Mouse (Mus musculus) adrenal gland, postnatal 36 days (tissue): ENCODE results near the gene Slc1a3. TPM values are rescaled to one million over a fixed set of nuclear protein-coding genes. Genes with fewer than 3 reads are reported as not detected.
"Not testable (repeated sequence)": the region's sequence is repeated elsewhere in the genome, so short reads cannot be mapped to it uniquely, and the experiment has no call there.

Experiments used
- DNase-seq, 2 experiments: peaks; one replicate each; pipeline ENCODE4 v3.0.0; 2021; ENCODE audit warnings: mixed read lengths in 1 of 2
- total RNA-seq, 2 experiments: library from RNA; stranded (reverse); gene quantifications; 2 replicates each; pipeline ENCODE4 v1.2.3; 2021

The Slc1a3 gene
- total RNA-seq, 2 experiments from 2014 or later: 28.5 to 34.0 TPM

DNA sequence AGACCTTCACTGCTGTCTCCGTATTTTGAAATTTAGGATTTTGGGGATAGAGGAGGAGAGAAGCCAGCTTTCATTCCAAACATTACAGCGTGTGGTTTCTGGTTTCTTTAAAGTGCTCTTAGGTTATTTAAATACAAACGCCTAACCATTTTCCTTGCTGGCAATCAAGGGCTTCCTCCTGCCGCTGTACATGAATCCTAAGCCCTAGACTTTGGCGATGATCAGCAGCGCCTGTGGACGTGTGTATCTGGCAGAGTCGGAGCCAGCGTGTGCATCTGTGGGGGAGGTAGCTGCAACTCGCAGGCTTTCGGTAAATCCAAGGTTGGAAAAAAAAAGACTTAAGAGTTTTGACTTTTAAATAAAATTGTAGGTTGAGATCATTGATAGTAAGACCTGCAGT is 986 bp downstream of the Slc1a3 start:
- peak; percentile 30 to 34 for DNase-seq

DNA sequence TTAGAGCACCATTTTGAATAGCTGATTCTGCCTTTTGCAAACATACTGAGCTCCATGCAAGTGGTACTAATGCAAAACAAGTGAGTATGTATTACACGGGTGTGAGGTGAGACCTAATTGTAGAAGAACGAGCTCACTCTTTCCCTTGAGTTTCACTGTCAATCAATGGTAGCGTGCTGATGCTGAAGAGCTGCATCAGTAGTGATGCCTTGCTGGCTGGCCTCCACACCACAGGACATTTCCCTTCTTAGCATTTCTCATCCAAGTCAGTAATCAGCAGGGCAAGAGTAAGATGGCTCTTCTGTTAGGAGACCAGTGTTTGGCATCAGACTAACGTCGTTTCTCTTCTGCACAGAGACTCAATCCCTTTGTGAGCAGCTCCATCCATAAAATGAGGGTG is 4.0 kb downstream of the Slc1a3 start:
- DNase-seq: no peak

DNA sequence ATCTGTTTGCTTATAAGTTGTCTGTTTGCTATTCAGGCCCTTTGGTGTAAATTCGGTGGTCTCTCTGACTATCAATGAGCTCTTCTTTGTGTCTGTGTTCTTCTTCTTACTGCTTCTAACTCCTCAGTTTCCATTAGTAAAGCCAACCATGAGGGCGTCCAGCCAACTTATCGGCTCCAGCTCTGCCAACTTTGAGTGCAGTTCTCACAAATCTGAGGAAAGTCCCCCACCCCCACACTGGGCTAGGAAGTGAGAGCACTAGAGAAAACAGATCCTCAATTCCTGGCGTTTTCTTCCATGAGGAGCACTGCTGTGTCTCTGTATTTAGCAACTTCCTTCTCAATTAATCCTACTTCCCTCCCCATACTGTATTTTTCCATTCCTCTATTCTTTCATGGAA is 4.4 kb downstream of the Slc1a3 start:
- peak in 1 of 2 experiments; percentile 24 for DNase-seq

- DNase-seq: not testable (repeated sequence)
These were observed 5.0 kb downstream of the Slc1a3 start for GRCm38 (mm10) chr15:8705560-8705959.

GRCm38 (mm10) chr15:8697976-8698375 is 12.6 kb downstream of the Slc1a3 start:
- DNase-seq: no peak

DNA sequence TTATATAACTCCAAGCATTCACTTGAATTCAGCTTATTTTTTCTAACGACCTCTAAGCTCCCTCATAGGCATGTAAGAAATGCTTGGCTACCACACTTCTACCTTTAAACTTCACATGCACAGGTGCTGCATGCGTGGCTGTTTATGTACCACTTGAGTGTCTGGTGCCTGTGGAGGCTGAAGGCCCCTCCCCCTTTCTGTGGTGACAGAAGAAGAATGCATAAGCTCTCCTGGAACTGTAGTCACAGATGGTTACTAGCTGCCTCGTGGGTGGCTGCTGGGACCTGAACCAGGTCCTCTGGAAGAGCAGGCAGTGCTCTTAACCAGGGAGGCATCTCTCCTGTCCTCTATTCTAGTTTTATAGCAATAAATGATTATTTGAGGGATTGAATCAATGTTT is 13.1 kb downstream of the Slc1a3 start:
- no peak for DNase-seq

GRCm38 (mm10) chr15:8690141-8690540 is 20.4 kb downstream of the Slc1a3 start:
- not testable (repeated sequence) for DNase-seq

- DNase-seq: no peak
These were observed 23.7 kb downstream of the Slc1a3 start for GRCm38 (mm10) chr15:8686846-8687245.

DNA sequence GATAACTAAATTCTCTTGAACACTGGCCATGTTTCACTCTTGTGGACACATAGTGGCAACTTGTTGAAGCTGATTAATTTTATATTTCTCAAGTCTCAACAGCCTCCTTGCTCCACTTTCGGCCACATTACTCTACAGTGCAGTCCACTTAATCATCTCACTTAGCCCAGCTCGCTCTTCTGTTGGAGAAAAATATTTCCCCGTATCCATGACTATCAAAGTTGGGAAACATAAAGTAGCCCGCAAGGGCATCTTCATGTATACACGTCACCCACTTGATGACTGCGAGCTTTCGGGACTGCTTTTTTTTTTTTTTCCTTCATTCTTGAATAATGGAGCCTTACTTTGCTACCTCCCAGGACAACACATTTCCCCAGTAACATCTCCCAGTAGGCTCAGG is 25.1 kb downstream of the Slc1a3 start:
- no peak for DNase-seq

DNA sequence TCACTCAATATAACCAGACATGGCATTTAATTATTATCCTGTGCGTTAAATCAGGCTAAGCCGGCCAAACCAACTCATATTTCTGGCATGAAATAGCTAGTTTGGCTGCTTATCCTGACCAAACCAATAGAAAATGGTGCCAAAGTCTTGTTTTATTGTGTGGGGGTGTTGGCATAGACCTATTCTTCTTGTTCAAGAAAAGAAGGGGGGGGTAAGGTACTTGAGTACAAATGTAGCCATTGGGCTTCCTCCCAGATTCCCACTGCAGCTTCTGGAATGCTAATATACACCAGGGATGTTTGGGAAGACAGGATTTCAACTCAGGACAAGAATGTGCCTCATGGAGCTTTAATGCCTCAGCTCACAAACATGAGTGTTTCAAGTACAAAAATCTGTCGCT is 26.3 kb downstream of the Slc1a3 start:
- DNase-seq: no peak

DNA sequence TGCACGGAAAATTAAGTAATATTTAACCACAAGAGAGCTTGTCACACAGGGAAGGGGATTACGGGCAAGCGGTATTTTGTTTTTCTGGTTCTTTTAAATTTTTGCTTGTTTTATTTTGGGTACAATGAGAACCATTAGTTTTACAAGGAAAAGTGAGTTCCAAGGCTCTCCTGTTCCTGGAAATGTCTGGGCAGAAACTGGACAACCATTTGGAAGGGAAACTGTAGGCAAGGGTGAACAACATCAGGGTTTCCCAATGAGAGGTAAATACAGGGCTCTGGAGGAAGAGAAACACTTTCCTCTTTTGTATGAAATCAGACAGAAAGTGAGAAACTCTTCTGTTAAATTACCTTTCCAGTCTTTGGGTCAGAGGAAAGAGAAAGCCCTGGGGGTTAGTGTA is 27.7 kb downstream of the Slc1a3 start:
- DNase-seq: no peak

GRCm38 (mm10) chr15:8682421-8682820 is 28.1 kb downstream of the Slc1a3 start:
- no peak for DNase-seq

DNA sequence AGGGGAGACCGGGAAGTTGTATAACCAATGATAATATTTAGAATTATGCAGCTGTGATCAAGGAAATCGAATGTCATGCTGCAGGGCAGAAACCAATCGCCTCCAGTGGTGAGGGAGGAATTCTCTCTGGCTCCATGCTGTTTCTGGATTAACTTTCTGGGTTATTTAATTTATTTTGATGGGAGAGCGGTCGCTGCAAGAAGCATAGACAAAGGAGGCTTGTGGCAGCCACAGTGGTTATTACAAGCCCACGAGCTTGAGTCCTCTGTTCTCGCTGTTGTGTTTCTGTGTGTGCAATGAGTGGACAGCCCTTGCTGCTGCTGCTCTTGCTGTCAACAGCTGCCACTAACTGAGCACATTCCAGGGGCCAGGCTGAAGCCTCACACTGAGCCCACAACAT is 28.6 kb downstream of the Slc1a3 start:
- DNase-seq: no peak

- no peak for DNase-seq
These were observed 29.6 kb downstream of the Slc1a3 start for GRCm38 (mm10) chr15:8681009-8681408.

- no peak for DNase-seq
These were observed 33.6 kb downstream of the Slc1a3 start for GRCm38 (mm10) chr15:8676959-8677358.

- DNase-seq: no peak
These were observed 34.3 kb downstream of the Slc1a3 start for GRCm38 (mm10) chr15:8676211-8676691.

- no peak for DNase-seq
These were observed 34.9 kb downstream of the Slc1a3 start for GRCm38 (mm10) chr15:8675616-8676015.

- no peak for DNase-seq
These were observed 38.0 kb downstream of the Slc1a3 start for GRCm38 (mm10) chr15:8672532-8672931.

GRCm38 (mm10) chr15:8667849-8668522 is 42.6 kb downstream of the Slc1a3 start:
- no peak for DNase-seq

- no peak for DNase-seq
These were observed 44.8 kb downstream of the Slc1a3 start for GRCm38 (mm10) chr15:8665675-8666350.

DNA sequence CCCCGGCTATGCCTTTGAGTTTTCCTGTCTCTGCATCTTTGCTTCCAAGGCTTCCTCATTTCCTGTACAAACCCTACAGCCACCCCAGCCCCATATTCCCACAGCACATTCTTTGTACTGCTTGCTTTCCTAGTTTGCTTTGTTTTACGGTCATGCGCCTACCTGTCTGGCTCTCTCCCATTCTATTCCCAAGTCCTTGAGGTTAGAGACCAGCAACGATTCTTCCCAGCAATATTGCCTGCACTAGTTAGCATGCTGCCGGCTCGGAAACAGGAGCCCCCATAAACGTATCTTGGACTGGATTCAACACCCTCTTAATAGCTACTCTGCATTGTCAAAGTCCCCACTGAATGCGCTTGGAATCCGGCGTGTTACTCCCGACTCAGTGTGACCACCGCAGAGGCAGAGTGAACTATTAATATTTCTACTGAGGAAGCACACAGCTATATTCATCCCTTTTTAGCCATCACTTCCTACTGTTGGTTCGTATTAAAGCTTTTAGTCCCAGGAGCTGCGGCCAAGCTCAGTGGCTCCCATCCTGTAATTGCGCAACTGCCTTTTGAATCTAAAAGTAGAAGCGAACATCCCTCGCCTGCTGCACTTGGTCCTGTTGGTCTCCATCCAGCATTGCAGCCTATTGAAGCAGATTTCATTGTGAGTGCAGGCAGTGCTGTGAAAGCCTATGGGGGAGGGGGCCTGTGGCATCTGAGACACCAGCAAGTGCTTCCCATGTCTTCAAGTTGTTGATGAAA is 47.0 kb downstream of the Slc1a3 start:
- DNase-seq: peak; percentile 7 to 30

DNA sequence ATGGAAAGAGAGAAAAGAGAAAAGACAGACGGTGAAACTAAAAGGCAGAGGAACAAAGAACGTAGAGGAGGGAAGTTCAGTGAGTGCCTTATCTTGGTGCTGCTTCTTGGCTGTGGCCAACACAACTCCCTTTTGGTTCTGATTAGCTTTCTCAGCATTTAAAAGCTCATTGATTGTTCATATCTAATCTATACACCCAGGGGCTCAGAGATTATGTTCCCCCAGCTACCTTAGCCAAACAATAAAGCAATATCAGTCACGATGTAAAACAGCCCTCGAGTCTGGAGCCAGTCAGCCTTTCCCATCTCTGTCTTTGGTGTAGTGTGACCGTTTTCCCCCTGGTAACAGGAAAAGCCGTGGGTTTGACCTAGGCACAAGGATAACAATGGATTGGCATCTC is 48.7 kb downstream of the Slc1a3 start:
- no peak for DNase-seq

DNA sequence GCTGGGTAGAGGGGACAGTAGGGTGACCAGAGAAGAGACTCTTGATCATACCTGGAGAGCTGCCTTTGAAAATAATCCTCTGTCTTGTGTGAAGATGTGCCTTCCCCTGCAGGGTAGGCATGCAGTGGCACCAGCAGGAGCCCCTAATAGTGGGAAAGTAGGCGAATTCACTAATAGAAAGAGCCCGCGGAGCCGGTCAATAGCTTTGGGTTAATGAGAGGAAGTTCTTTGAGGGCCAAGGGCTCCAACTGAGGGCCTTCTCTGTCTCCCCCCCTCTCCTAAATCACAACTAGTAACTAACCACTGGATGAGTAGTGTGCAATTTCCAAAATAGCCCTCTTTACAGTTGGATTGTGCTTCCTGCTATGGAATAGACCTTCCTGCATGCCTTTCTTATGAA is 50.6 kb downstream of the Slc1a3 start:
- DNase-seq: no peak
